Mouse (Mus musculus): ENCODE data around the gene Lrrc4b.

GRCm38 (mm10) chr7:44428171-44428950 is 457 bp upstream of the Lrrc4b start:
- TF ChIP-seq CTCF (IDR thresholded peaks at IDR 0.05; ENCODE audit: low read depth) (no peak), EP300 (IDR thresholded peaks at IDR 0.05; ENCODE audit: low read depth) (no peak)
